8 mouse cellular contexts compared by ENCODE assay signal in the genomic region with DNA sequence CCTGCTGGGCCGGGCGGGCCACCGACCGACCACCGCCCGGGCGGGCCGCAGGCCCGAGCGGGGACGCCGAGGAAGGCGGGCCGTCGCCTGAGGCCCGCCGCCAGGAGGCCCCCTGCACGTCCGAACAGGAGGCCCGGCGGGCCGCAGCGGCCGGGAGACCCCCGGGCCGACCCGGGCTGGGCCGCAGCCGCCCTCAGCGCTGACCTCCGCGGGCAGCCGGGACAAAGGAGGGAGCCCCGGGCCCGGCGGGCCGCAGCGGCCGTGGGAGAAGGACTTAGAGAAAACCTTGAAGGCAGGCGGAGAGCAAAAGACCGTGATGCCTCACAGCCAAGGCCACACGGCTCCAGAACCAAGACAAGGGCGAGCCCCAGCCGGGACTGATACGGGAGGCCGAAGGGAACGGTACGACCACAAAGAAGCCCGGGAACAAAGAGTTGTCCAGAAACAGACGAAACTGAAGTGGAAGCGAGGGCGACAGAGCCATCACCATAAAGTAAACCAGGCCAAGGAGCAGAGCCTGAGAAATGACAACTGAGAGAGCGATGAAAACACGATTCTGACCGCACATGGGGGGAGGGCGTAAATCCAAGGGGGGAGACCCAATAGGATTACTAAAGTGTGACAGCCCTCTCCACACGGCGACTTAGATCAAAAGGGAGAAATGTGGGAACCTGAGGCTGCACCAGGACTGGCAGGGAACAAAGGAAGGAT. TPM values are rescaled to one million over a fixed set of nuclear protein-coding genes. Genes with fewer than 3 reads are reported as not detected.
DNase-seq lines count a peak whose midpoint lies in the region; ATAC-seq and TF ChIP-seq lines count a peak whose summit lies in the region.

No protein-coding gene starts in this region.

- H3K4me1 ChIP-seq in liver, embryonic 16.5 days (ENCODE audit: control insufficient read depth, low read depth, low read length): peaks cover 42% of the 10 kb centered on the region
- H3K4me1 ChIP-seq in olfactory bulb, adult 2 months (ENCODE audit: control insufficient read depth, insufficient read depth, low read length): peaks cover 22% of the 10 kb centered on the region

- H3K9ac ChIP-seq in liver, embryonic 16.5 days (ENCODE audit: low read depth, low read length): peak overlapping the region; percentile 94

- 2% methylated on average over 57 of the region's 58 CpGs for WGBS in liver, embryonic 16.5 days (ENCODE audit: insufficient replicate concordance)
- 3% methylated on average over 58 of the region's 58 CpGs for WGBS in olfactory bulb, adult 2 months

- DNase-seq in embryo, embryonic 10 days (ENCODE audit: low spot score): peak; percentile 71
- no peak for DNase-seq in embryo, embryonic 9.5 days (ENCODE audit: extremely low spot score)
- DNase-seq in Patski (ENCODE audit: low read depth, low spot score): no peak
- DNase-seq in induced T-regulatory cell, adult 2 months (ENCODE audit: low read depth): peak; percentile 27

- H3K27me3 ChIP-seq in Patski: no peaks in the 10 kb centered on the region
- H3K27me3 ChIP-seq in liver, embryonic 16.5 days (ENCODE audit: control insufficient read depth, insufficient read depth, low read depth, low read length): no peaks in the 10 kb centered on the region

- H3K9me3 ChIP-seq in liver, embryonic 16.5 days (replicated peaks; ENCODE audit: control insufficient read depth, low read length): no peaks in the 10 kb centered on the region

- TF ChIP-seq CTCF in Patski (IDR thresholded peaks at IDR 0.05): no peak
- 0 out of 2 replicates have a peak, but pooled peaks have one; percentile 0 for TF ChIP-seq CTCF in olfactory bulb, adult 2 months (IDR thresholded peaks at IDR 0.05; ENCODE audit: insufficient read depth, low read depth, low read length)

- in situ Hi-C loops in Patski (cut with MboI; ENCODE audit: low pct_unique_long_range_greater_than_20kb): loop anchor here (5.0 kb wide), 1 partner anchor 128 kb away; no protein-coding TSS in a partner anchor

- H3K36me3 ChIP-seq in liver, embryonic 16.5 days (ENCODE audit: control insufficient read depth, insufficient read depth): no peaks in the 10 kb centered on the region

- TF ChIP-seq POLR2A in olfactory bulb, adult 2 months (IDR thresholded peaks at IDR 0.05; ENCODE audit: insufficient read depth, low read depth, low read length): no peak

- H3K4me3 ChIP-seq in liver, embryonic 16.5 days (ENCODE audit: low read depth, low read length): peak overlapping the region; percentile 92
- peak overlapping the region; percentile 92 for H3K4me3 ChIP-seq in olfactory bulb, adult 2 months (ENCODE audit: insufficient read depth, low read depth, low read length)

- CTCF ChIA-PET in Patski (lab: Charles Lee): interaction anchor here (1.6 to 5.0 kb wide), 3 partner anchors 31 to 130 kb away, joined by 8 to 30 read pairs (median 29); no protein-coding TSS in a partner anchor

- peak overlapping the region; percentile 98 for H3K27ac ChIP-seq in liver, embryonic 16.5 days (ENCODE audit: low read length)
- peak overlapping the region; percentile 74 for H3K27ac ChIP-seq in olfactory bulb, adult 2 months (ENCODE audit: insufficient read depth, low read depth, low read length)

- POLR2A ChIA-PET in Patski (lab: Charles Lee): no interaction called here

- ATAC-seq in Patski: peak; percentile 4
- ATAC-seq in erythroid progenitor cell, adult 5-6 weeks (replicated peaks; ENCODE audit: low FRiP score, poor library complexity, severe bottlenecking): peak; percentile 26; the same call in 1 of the 2 replicates
- no peak for ATAC-seq in liver, embryonic 16.5 days (ENCODE audit: low read depth)
- ATAC-seq in activated CD4-positive, CD25-positive, alpha-beta regulatory T cell, adult 4 months: no peak

- peak overlapping the region; percentile 97 for H3K4me2 ChIP-seq in liver, embryonic 16.5 days (ENCODE audit: low read depth, low read length)

RNA-seq across cellular contexts. Expression of gene Macf1, which starts 19.1 kb away (rescaled TPM):
- polyA plus RNA-seq in Patski (2021): 84.1 TPM
- 177 and 188 TPM in 2 replicates for total RNA-seq in erythroid progenitor cell, adult 5-6 weeks (2015; ENCODE audit: low replicate concordance)
- 182 and 227 TPM in 2 replicates for total RNA-seq in erythroid progenitor cell, adult 5-6 weeks (2017; ENCODE audit: low replicate concordance)
- 8.1 and 8.3 TPM in 2 replicates for polyA plus RNA-seq in liver, embryonic 16.5 days (2015; fragmentation: Nextera tagmentation; extraction: Ambion mirVana)
- polyA plus RNA-seq in olfactory bulb, adult 2 months (2012; ENCODE audit: insufficient read depth, insufficient read length, low replicate concordance, missing spikeins): 258 and 508 TPM in 2 replicates
- polyA plus RNA-seq in activated CD4-positive, CD25-positive, alpha-beta regulatory T cell, adult 4 months (2017; shearing (Covaris generic)): 100 to 1,000 TPM; 141 to 142 TPM

RNA-seq across cellular contexts. Expression of gene Ndufs5, which starts 52.9 kb away (rescaled TPM):
- 64.3 TPM for polyA plus RNA-seq in Patski (2021)
- total RNA-seq in erythroid progenitor cell, adult 5-6 weeks (2015; ENCODE audit: low replicate concordance): 42.2 and 111 TPM in 2 replicates
- total RNA-seq in erythroid progenitor cell, adult 5-6 weeks (2017; ENCODE audit: low replicate concordance): 30.5 TPM in 1 of 2 replicates, not detected in the other
- 135 and 139 TPM in 2 replicates for polyA plus RNA-seq in liver, embryonic 16.5 days (2015; fragmentation: Nextera tagmentation; extraction: Ambion mirVana)
- polyA plus RNA-seq in olfactory bulb, adult 2 months (2012; ENCODE audit: insufficient read depth, insufficient read length, low replicate concordance, missing spikeins): not detected in 2 replicates
- polyA plus RNA-seq in activated CD4-positive, CD25-positive, alpha-beta regulatory T cell, adult 4 months (2017; shearing (Covaris generic)): 100 to 1,000 TPM; 148 to 159 TPM

Comparison
In these comparisons a context has a peak if more than half of its experiments do, and no peak if none do; other contexts are left out.
1. DNase-seq: peak in embryo, embryonic 10 days (single experiment) and induced T-regulatory cell, adult 2 months (single experiment); none in embryo, embryonic 9.5 days (single experiment) and Patski (single experiment).
2. ATAC-seq: peak in Patski (single experiment) and erythroid progenitor cell, adult 5-6 weeks (single experiment); none in liver, embryonic 16.5 days (single experiment) and activated CD4-positive, CD25-positive, alpha-beta regulatory T cell, adult 4 months (single experiment).